Mouse (Mus musculus): ENCODE data around the gene Bst2. TPM values are rescaled to one million over a fixed set of nuclear protein-coding genes. Genes with fewer than 3 reads are reported as not detected.

The Bst2 gene
- polyA plus RNA-seq (2014; fragmentation: Illumina TruSeq; extraction: RNeasy Lipid Tissue Mini Kit (QIAGEN cat#74804); ENCODE audit: low read depth, low replicate concordance): 48.9 TPM

GRCm38 (mm10) chr8:71537028-71537867, at the start of gene Bst2:
Gene Bst2 (minus strand): TSS chr8:71537456.

DNA sequence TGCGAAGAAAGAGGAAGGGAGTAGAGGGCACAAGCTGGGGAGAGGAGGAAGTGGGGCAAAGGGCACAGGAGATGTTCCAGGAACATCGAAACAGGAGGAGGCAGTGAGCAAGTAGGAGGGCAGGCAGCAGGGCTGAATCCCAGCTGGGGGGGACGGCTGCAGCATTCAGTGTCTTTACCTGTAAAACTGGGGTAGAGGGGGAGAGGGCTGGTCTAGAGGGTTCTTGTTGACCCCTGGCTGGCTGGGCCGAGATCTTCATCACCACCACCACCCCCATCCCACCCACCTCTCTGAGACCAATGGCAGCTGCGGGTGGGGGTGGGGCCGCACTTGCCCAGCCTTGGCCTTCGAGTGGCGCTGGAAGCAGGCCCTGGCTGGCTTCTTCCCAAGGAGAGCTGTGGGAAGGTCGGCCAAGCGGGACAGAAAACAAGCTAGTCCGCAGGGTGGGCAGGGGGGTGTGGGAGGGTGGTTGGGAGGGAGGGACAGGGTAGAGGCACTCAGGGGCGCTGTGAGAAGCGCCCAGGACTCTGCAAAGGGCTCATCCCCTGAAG, 31.2 kb upstream of the Bst2 start, which contains the start of gene Slc27a1:
Gene Slc27a1, plus strand, starts transcription at position 496 of the 551 bp plus-strand sequence.

GRCm38 (mm10) chr8:71566501-71566900, 29.2 kb upstream of the Bst2 start, which contains the start of gene Nxnl1:
Gene Nxnl1 (minus strand): TSS chr8:71566601.

DNA sequence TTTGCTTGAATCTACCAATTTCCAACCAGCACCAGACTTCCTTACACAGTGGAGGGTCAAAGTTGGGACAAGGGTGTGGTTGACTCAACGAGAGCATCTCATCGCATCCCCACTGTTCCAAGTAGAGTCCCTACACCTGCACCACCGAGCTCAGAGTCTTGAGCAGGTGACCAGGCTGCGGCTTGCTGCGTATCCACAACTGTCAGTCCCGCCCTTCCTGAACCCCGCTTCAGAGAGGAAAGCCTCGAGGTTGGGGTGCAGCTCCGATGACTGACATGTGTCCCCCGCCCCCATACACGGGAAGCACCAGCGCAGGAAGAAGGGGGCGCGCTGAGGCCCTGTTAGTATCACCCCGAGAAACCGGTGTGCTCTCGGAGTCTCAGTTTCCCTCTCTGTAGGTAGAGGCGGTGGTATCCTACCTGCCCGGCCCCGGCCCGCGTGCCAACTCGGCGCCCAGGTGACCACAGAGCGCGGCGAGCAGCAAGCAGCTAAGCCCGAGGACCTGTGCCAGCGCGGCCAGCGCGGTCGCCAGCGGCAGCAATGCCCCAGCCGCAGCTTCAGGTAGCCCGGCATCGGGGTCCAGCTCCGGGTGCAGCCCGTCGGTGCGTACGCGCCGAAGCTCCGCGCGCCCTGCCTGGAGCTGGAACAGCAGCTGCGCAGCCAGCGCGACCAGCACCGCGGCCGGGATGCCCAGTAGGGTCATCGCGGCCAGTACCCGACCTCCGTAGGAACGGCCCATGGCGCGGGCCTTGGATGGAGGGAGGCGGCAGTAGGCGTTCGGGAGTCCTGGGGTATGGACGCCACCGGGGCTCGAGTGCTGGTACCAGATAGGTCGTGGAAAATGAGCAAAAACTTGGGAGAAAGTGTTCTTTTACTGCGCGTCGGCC, 21.1 kb upstream of the Bst2 start, which contains the start of gene Tmem221:
Gene Tmem221, minus strand, starts transcription at position 801 of the 887 bp plus-strand sequence.

DNA sequence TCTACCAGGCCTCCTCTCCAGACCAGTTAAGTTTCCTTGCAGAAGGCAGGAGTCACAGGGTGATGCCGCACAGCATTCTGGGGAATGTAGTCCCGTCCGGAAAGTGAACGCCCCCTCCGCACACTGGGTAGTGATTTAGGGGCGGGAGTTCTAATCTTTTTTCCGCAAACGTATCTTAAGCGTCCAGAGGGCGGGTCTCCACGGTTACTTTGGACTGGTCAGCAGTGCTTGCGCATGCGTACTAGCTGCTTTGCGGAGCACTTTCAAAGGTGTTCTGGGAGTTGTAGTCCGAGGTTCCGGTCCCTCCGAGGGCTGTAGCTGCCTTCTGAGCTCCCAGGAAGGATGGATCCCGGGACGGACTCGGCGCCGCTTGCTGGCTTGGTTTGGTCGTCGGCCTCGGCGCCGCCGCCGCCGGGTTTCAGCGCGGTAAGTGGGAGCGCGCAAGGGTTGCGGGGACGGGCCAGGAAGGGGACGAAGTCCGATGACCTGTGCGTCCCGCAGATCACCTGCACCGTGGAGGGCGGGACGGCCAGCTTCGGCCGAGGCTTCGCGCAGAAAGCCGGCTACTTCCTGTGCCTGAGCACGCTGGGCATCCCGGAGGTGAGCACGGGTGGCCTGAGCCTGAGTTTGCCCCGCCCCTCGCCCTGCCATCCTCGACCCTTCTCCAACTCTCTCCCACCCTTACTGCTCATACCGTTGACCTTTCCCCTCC, 5.5 kb upstream of the Bst2 start, which contains the start of gene Mvb12a:
Gene Mvb12a, plus strand, starts transcription at position 291 of the 712 bp plus-strand sequence.

GRCm38 (mm10) chr8:71525226-71526050, 11.8 kb downstream of the Bst2 start, which contains the start of gene Ccdc194:
Gene Ccdc194 (minus strand): TSS chr8:71525711.

GRCm38 (mm10) chr8:71511644-71512043, 25.6 kb downstream of the Bst2 start, which contains the start of gene Plvap:
Gene Plvap (minus strand): TSS chr8:71511752.

GRCm38 (mm10) chr8:71487691-71488445, 49.4 kb downstream of the Bst2 start, which contains the start of gene Gtpbp3:
Gene Gtpbp3 (plus strand): TSS chr8:71488103.

GRCm38 (mm10) chr8:71485142-71486135, 51.8 kb downstream of the Bst2 start, which contains the start of gene Ano8:
Gene Ano8 (minus strand): TSS chr8:71485963.

Other genes starting within 250 kb of the Bst2 start
- gene Use1, start 170.6 kb downstream of the Bst2 start, polyA plus RNA-seq (2014; fragmentation: Illumina TruSeq; extraction: RNeasy Lipid Tissue Mini Kit (QIAGEN cat#74804); ENCODE audit: low read depth, low replicate concordance): 174 TPM
- gene Ocel1, start 166.2 kb downstream of the Bst2 start, polyA plus RNA-seq (2014; fragmentation: Illumina TruSeq; extraction: RNeasy Lipid Tissue Mini Kit (QIAGEN cat#74804); ENCODE audit: low read depth, low replicate concordance): 9.2 TPM
- gene Nr2f6, start 155.5 kb downstream of the Bst2 start, polyA plus RNA-seq (2014; fragmentation: Illumina TruSeq; extraction: RNeasy Lipid Tissue Mini Kit (QIAGEN cat#74804); ENCODE audit: low read depth, low replicate concordance): 35.0 TPM
- gene Ushbp1, start 141.7 kb downstream of the Bst2 start, polyA plus RNA-seq (2014; fragmentation: Illumina TruSeq; extraction: RNeasy Lipid Tissue Mini Kit (QIAGEN cat#74804); ENCODE audit: low read depth, low replicate concordance): 54.2 TPM
- gene Babam1, start 140.6 kb downstream of the Bst2 start, polyA plus RNA-seq (2014; fragmentation: Illumina TruSeq; extraction: RNeasy Lipid Tissue Mini Kit (QIAGEN cat#74804); ENCODE audit: low read depth, low replicate concordance): 74.7 TPM
- not detected for gene Ankle1, start 131.4 kb downstream of the Bst2 start, polyA plus RNA-seq (2014; fragmentation: Illumina TruSeq; extraction: RNeasy Lipid Tissue Mini Kit (QIAGEN cat#74804); ENCODE audit: low read depth, low replicate concordance)
- 21.8 TPM for gene Abhd8, start 73.8 kb downstream of the Bst2 start, polyA plus RNA-seq (2014; fragmentation: Illumina TruSeq; extraction: RNeasy Lipid Tissue Mini Kit (QIAGEN cat#74804); ENCODE audit: low read depth, low replicate concordance)
- gene Mrpl34, start 72.5 kb downstream of the Bst2 start, polyA plus RNA-seq (2014; fragmentation: Illumina TruSeq; extraction: RNeasy Lipid Tissue Mini Kit (QIAGEN cat#74804); ENCODE audit: low read depth, low replicate concordance): 132 TPM
- 38.0 TPM for gene Dda1, start 68.3 kb downstream of the Bst2 start, polyA plus RNA-seq (2014; fragmentation: Illumina TruSeq; extraction: RNeasy Lipid Tissue Mini Kit (QIAGEN cat#74804); ENCODE audit: low read depth, low replicate concordance)
- gene Ano8, start 51.5 kb downstream of the Bst2 start, polyA plus RNA-seq (2014; fragmentation: Illumina TruSeq; extraction: RNeasy Lipid Tissue Mini Kit (QIAGEN cat#74804); ENCODE audit: low read depth, low replicate concordance): 12.2 TPM
- gene Gtpbp3, start 49.4 kb downstream of the Bst2 start, polyA plus RNA-seq (2014; fragmentation: Illumina TruSeq; extraction: RNeasy Lipid Tissue Mini Kit (QIAGEN cat#74804); ENCODE audit: low read depth, low replicate concordance): 20.3 TPM
- 17.7 TPM for gene Plvap, start 25.7 kb downstream of the Bst2 start, polyA plus RNA-seq (2014; fragmentation: Illumina TruSeq; extraction: RNeasy Lipid Tissue Mini Kit (QIAGEN cat#74804); ENCODE audit: low read depth, low replicate concordance)
- not detected for gene Ccdc194, start 11.7 kb downstream of the Bst2 start, polyA plus RNA-seq (2014; fragmentation: Illumina TruSeq; extraction: RNeasy Lipid Tissue Mini Kit (QIAGEN cat#74804); ENCODE audit: low read depth, low replicate concordance)
- gene Mvb12a, start 5.5 kb upstream of the Bst2 start, polyA plus RNA-seq (2014; fragmentation: Illumina TruSeq; extraction: RNeasy Lipid Tissue Mini Kit (QIAGEN cat#74804); ENCODE audit: low read depth, low replicate concordance): 36.1 TPM
- gene Tmem221, start 21.4 kb upstream of the Bst2 start, polyA plus RNA-seq (2014; fragmentation: Illumina TruSeq; extraction: RNeasy Lipid Tissue Mini Kit (QIAGEN cat#74804); ENCODE audit: low read depth, low replicate concordance): not detected
- not detected for gene Nxnl1, start 29.1 kb upstream of the Bst2 start, polyA plus RNA-seq (2014; fragmentation: Illumina TruSeq; extraction: RNeasy Lipid Tissue Mini Kit (QIAGEN cat#74804); ENCODE audit: low read depth, low replicate concordance)
- gene Slc27a1, start 31.4 kb upstream of the Bst2 start, polyA plus RNA-seq (2014; fragmentation: Illumina TruSeq; extraction: RNeasy Lipid Tissue Mini Kit (QIAGEN cat#74804); ENCODE audit: low read depth, low replicate concordance): 190 TPM
- 63.1 TPM for gene Pgls, start 54.7 kb upstream of the Bst2 start, polyA plus RNA-seq (2014; fragmentation: Illumina TruSeq; extraction: RNeasy Lipid Tissue Mini Kit (QIAGEN cat#74804); ENCODE audit: low read depth, low replicate concordance)
- 1.8 TPM for gene Fam129c, start 60.2 kb upstream of the Bst2 start, polyA plus RNA-seq (2014; fragmentation: Illumina TruSeq; extraction: RNeasy Lipid Tissue Mini Kit (QIAGEN cat#74804); ENCODE audit: low read depth, low replicate concordance)
- 40.4 TPM for gene Colgalt1, start 73.5 kb upstream of the Bst2 start, polyA plus RNA-seq (2014; fragmentation: Illumina TruSeq; extraction: RNeasy Lipid Tissue Mini Kit (QIAGEN cat#74804); ENCODE audit: low read depth, low replicate concordance)
- gene Unc13a, start 134.3 kb upstream of the Bst2 start, polyA plus RNA-seq (2014; fragmentation: Illumina TruSeq; extraction: RNeasy Lipid Tissue Mini Kit (QIAGEN cat#74804); ENCODE audit: low read depth, low replicate concordance): 0.81 TPM
- 12.1 TPM for gene Jak3, start 138.8 kb upstream of the Bst2 start, polyA plus RNA-seq (2014; fragmentation: Illumina TruSeq; extraction: RNeasy Lipid Tissue Mini Kit (QIAGEN cat#74804); ENCODE audit: low read depth, low replicate concordance)
- gene Insl3, start 151.8 kb upstream of the Bst2 start, polyA plus RNA-seq (2014; fragmentation: Illumina TruSeq; extraction: RNeasy Lipid Tissue Mini Kit (QIAGEN cat#74804); ENCODE audit: low read depth, low replicate concordance): 1.6 TPM
- 6.6 TPM for gene B3gnt3, start 164.3 kb upstream of the Bst2 start, polyA plus RNA-seq (2014; fragmentation: Illumina TruSeq; extraction: RNeasy Lipid Tissue Mini Kit (QIAGEN cat#74804); ENCODE audit: low read depth, low replicate concordance)
- gene Fcho1, start 188.3 kb upstream of the Bst2 start, polyA plus RNA-seq (2014; fragmentation: Illumina TruSeq; extraction: RNeasy Lipid Tissue Mini Kit (QIAGEN cat#74804); ENCODE audit: low read depth, low replicate concordance): 0.99 TPM

Data from heart, adult 10 weeks (tissue).